ENCODE assay signal across 8 mouse cellular contexts in genomic region chr13:21750159-21751017, GRCm38 (mm10). TPM values are rescaled to one million over a fixed set of nuclear protein-coding genes. Genes with fewer than 3 reads are reported as not detected.
A peak's percentile ranks its signal among the peaks of the same experiment; 100 is the strongest.
DNase-seq lines count a peak whose midpoint lies in the region; ATAC-seq and TF ChIP-seq lines count a peak whose summit lies in the region.
"Not testable (repeated sequence)": the region's sequence is repeated elsewhere in the genome, so short reads cannot be mapped to it uniquely, and the experiment has no call there.

TSS of gene Hist1h4k (minus strand) at chr13:21750505.

- ATAC-seq in kidney, embryonic 14.5 days (ENCODE audit: low FRiP score, low TSS enrichment) = peak; percentile 89
- peak; percentile 83 for ATAC-seq in limb, embryonic 14.5 days (ENCODE audit: low FRiP score, low read depth)
- peak; percentile 86 for ATAC-seq in midbrain, embryonic 16.5 days

- peak within 1 kb of the TSS; percentile 57 for H3K4me3 ChIP-seq in embryonic fibroblast, embryonic 13.5 days (ENCODE audit: insufficient read depth, low read length)
- H3K4me3 ChIP-seq in heart, embryonic 10.5 days = peak within 1 kb of the TSS; percentile 62
- peak within 1 kb of the TSS; percentile 63 for H3K4me3 ChIP-seq in kidney, embryonic 14.5 days (ENCODE audit: low read length)
- H3K4me3 ChIP-seq in limb, embryonic 14.5 days (replicated peaks; ENCODE audit: low read length) = peak within 1 kb of the TSS; percentile 52
- peak within 1 kb of the TSS; percentile 43 for H3K4me3 ChIP-seq in midbrain, embryonic 16.5 days (ENCODE audit: low read depth, low read length)

- TF ChIP-seq POLR2A in embryonic fibroblast, embryonic 13.5 days (IDR thresholded peaks at IDR 0.05; ENCODE audit: low read depth, low read length) = peak; percentile 86
- peak; percentile 95; the same call in 1 of the 2 replicates for TF ChIP-seq POLR2A in limb, embryonic 14.5 days (IDR thresholded peaks at IDR 0.05; ENCODE audit: borderline replicate concordance, extremely low read depth, insufficient read depth, insufficient read length)

- peak within 1 kb of the TSS; percentile 74 for H3K4me2 ChIP-seq in kidney, embryonic 14.5 days (replicated peaks; ENCODE audit: low read depth, low read length)
- peak within 1 kb of the TSS; percentile 83 for H3K4me2 ChIP-seq in limb, embryonic 14.5 days (replicated peaks; ENCODE audit: low read depth, low read length, severe bottlenecking)
- peak within 1 kb of the TSS; percentile 81 for H3K4me2 ChIP-seq in midbrain, embryonic 16.5 days (ENCODE audit: low read length)

- TF ChIP-seq CTCF in embryonic fibroblast, embryonic 13.5 days (IDR thresholded peaks at IDR 0.05; ENCODE audit: borderline replicate concordance, insufficient read depth, low read length) = not testable (repeated sequence)

- not testable (repeated sequence) for H3K27me3 ChIP-seq in heart, embryonic 10.5 days (ENCODE audit: insufficient read depth, poor library complexity, severe bottlenecking); kidney, embryonic 14.5 days (ENCODE audit: control insufficient read depth, insufficient read depth, low read length); limb, embryonic 14.5 days (ENCODE audit: control insufficient read depth, insufficient read depth, low read length); midbrain, embryonic 16.5 days (ENCODE audit: control insufficient read depth, insufficient read depth, low read depth, low read length)

- H3K9me3 ChIP-seq in heart, embryonic 10.5 days; kidney, embryonic 14.5 days (ENCODE audit: control insufficient read depth, low read length); limb, embryonic 14.5 days (ENCODE audit: control insufficient read depth, low read length); midbrain, embryonic 16.5 days (replicated peaks; ENCODE audit: control insufficient read depth, low read length, poor library complexity, severe bottlenecking): not testable (repeated sequence)

- peak; percentile 89 to 92 for DNase-seq in B cell, adult 2 months
- DNase-seq in brain, adult 2 months (ENCODE audit: low read depth, low spot score) = peak; percentile 96
- DNase-seq in heart, embryonic 10.5 days (ENCODE audit: low spot score) = peak; percentile 96
- peak; percentile 94 for DNase-seq in limb, embryonic 14.5 days (ENCODE audit: low spot score)
- DNase-seq in spleen, postnatal 10 days (ENCODE audit: low spot score in 2 of 2) = peak; percentile 96 to 98

- WGBS in heart, embryonic 10.5 days = under 1% methylated on average over 53 of the region's 56 CpGs
- under 1% methylated on average over 43 of the region's 56 CpGs for WGBS in kidney, embryonic 14.5 days
- WGBS in limb, embryonic 14.5 days = under 1% methylated on average over 44 of the region's 56 CpGs
- under 1% methylated on average over 39 of the region's 56 CpGs for WGBS in midbrain, embryonic 16.5 days

- peak within 1 kb of the TSS; percentile 77 for H3K9ac ChIP-seq in kidney, embryonic 14.5 days (ENCODE audit: low read depth, low read length)
- peak within 1 kb of the TSS; percentile 57 for H3K9ac ChIP-seq in limb, embryonic 14.5 days (ENCODE audit: low read depth, low read length, severe bottlenecking)
- peak within 1 kb of the TSS; percentile 63 for H3K9ac ChIP-seq in midbrain, embryonic 16.5 days (ENCODE audit: low read depth, low read length)

- peak within 1 kb of the TSS; percentile 84 for H3K27ac ChIP-seq in embryonic fibroblast, embryonic 13.5 days (ENCODE audit: insufficient read depth, low read length)
- peak within 1 kb of the TSS; percentile 89 for H3K27ac ChIP-seq in heart, embryonic 10.5 days
- H3K27ac ChIP-seq in kidney, embryonic 14.5 days (ENCODE audit: low read depth, low read length) = peak within 1 kb of the TSS; percentile 96
- H3K27ac ChIP-seq in limb, embryonic 14.5 days (replicated peaks; ENCODE audit: low read depth, low read length) = peak within 1 kb of the TSS; percentile 94
- H3K27ac ChIP-seq in midbrain, embryonic 16.5 days (ENCODE audit: low read length) = peak within 1 kb of the TSS; percentile 86

- not testable (repeated sequence) for H3K36me3 ChIP-seq in heart, embryonic 10.5 days; kidney, embryonic 14.5 days (ENCODE audit: control insufficient read depth, insufficient read depth, low read length); limb, embryonic 14.5 days (ENCODE audit: control insufficient read depth, insufficient read depth, low read length); midbrain, embryonic 16.5 days (ENCODE audit: control insufficient read depth, insufficient read depth, low read length)

- H3K4me1 ChIP-seq in embryonic fibroblast, embryonic 13.5 days (ENCODE audit: control insufficient read depth, insufficient read depth, low read length) = not testable (repeated sequence)
- H3K4me1 ChIP-seq in heart, embryonic 10.5 days = peaks cover 17% of the 10 kb centered on the region; the same call in 1 of the 2 replicates
- H3K4me1 ChIP-seq in kidney, embryonic 14.5 days (ENCODE audit: control insufficient read depth, insufficient read depth, low read length) = peaks cover 16% of the 10 kb centered on the region
- peaks cover 23% of the 10 kb centered on the region for H3K4me1 ChIP-seq in limb, embryonic 14.5 days (ENCODE audit: control insufficient read depth, insufficient read depth, low read length)
- peaks cover 28% of the 10 kb centered on the region for H3K4me1 ChIP-seq in midbrain, embryonic 16.5 days (ENCODE audit: control insufficient read depth, insufficient read depth, low read length)

RNA-seq across cellular contexts. Expression of gene Hist1h4k, which starts in this region (rescaled TPM):
- polyA plus RNA-seq in embryonic fibroblast, embryonic 13.5 days (2011; ENCODE audit: insufficient read length, low read depth, missing spikeins) = 1.9 and 7.3 TPM in 2 replicates
- polyA plus RNA-seq in heart, embryonic 10.5 days (2016; fragmentation: Nextera tagmentation; extraction: Ambion mirVana) = 2.4 and 3.8 TPM in 2 replicates
- polyA plus RNA-seq in kidney, embryonic 14.5 days (2014; fragmentation: Nextera tagmentation; extraction: Ambion mirVana) = 2.9 and 7.8 TPM in 2 replicates
- polyA plus RNA-seq in limb, embryonic 14.5 days (2012; rRNA removed) = 22.1 and 22.3 TPM in 2 replicates
- 1.4 and 4.0 TPM in 2 replicates for polyA plus RNA-seq in limb, embryonic 14.5 days (2014; fragmentation: Nextera tagmentation; extraction: Ambion mirVana)
- 2.7 TPM in 1 of 2 replicates, not detected in the other for polyA plus RNA-seq in midbrain, embryonic 16.5 days (2015; fragmentation: Nextera tagmentation; extraction: Ambion mirVana)

Comparison
In these comparisons a context has a peak if more than half of its experiments do, and no peak if none do; other contexts are left out.
1. Peak in every context shown above with its lines: DNase-seq, ATAC-seq, H3K4me3 ChIP-seq and H3K27ac ChIP-seq.